Mouse (Mus musculus): ENCODE results near the gene Ugt1a5. TPM values are rescaled to one million over a fixed set of nuclear protein-coding genes. Genes with fewer than 3 reads are reported as not detected.

Ugt1a5 gene
- total and polyA plus RNA-seq, 2 experiments from 2014 or later: not detected

GRCm38 (mm10) chr1:88267489-88267888 lies 101.7 kb downstream of the Ugt1a5 start:
- no peak overlapping the region for H3K4me3 ChIP-seq (ENCODE audit: low read depth, low read length)
- H3K9me3 ChIP-seq (replicated peaks; ENCODE audit: control insufficient read depth, low read length): no peaks in the 10 kb centered on the region
- H3K4me1 ChIP-seq (ENCODE audit: control insufficient read depth, insufficient read depth): 0 out of 2 replicates have a peak, but pooled peaks cover 1% of the 10 kb centered on the region
- no peak for TF ChIP-seq EP300 (IDR thresholded peaks at IDR 0.05; ENCODE audit: low read depth)
- DNase-seq (ENCODE audit: low spot score) (no peak), ATAC-seq (ENCODE audit: insufficient read depth, low read depth) (no peak)
- H3K36me3 ChIP-seq (replicated peaks; ENCODE audit: control insufficient read depth, insufficient read depth, low read length): peaks cover 88% of the 10 kb centered on the region
- H3K27me3 ChIP-seq (ENCODE audit: control insufficient read depth, insufficient read depth, low read length): no peaks in the 10 kb centered on the region
- 93% methylated on average over 6 of the region's 6 CpGs for WGBS
- H3K27ac ChIP-seq (ENCODE audit: low read depth): no peak overlapping the region
- H3K4me2 ChIP-seq (ENCODE audit: low read depth, low read length): no peak overlapping the region
- no peak overlapping the region for H3K9ac ChIP-seq (replicated peaks; ENCODE audit: low read depth, low read length)

- Histone ChIP-seq H3K9me3 (replicated peaks; ENCODE audit: control insufficient read depth, low read length) (no peaks in the 10 kb centered on the region), H3K4me3 (ENCODE audit: low read depth, low read length) (no peak overlapping the region), H3K36me3 (replicated peaks; ENCODE audit: control insufficient read depth, insufficient read depth, low read length) (peaks cover 88% of the 10 kb centered on the region), H3K4me1 (ENCODE audit: control insufficient read depth, insufficient read depth) (no peaks in the 10 kb centered on the region), H3K27me3 (ENCODE audit: control insufficient read depth, insufficient read depth, low read length) (no peaks in the 10 kb centered on the region), H3K4me2 (ENCODE audit: low read depth, low read length) (no peak overlapping the region), H3K9ac (replicated peaks; ENCODE audit: low read depth, low read length) (no peak overlapping the region), H3K27ac (ENCODE audit: low read depth) (no peak overlapping the region)
- DNase-seq (ENCODE audit: low spot score) (no peak), ATAC-seq (ENCODE audit: insufficient read depth, low read depth) (no peak)
- WGBS: 80% methylated on average over 6 of the region's 6 CpGs
- TF ChIP-seq EP300 (IDR thresholded peaks at IDR 0.05; ENCODE audit: low read depth) (no peak), CTCF (IDR thresholded peaks at IDR 0.05; ENCODE audit: low read depth) (no peak)
Observed at GRCm38 (mm10) chr1:88268070-88268469, 102.3 kb downstream of the Ugt1a5 start.

Other genes with a start within 250 kb of the Ugt1a5 start
- gene Usp40, start 157.5 kb upstream of the Ugt1a5 start, total RNA-seq (2014; rRNA removed; ENCODE audit: low replicate concordance): 27.4 and 33.5 TPM in 2 replicates
- 15.7 and 18.6 TPM in 2 replicates for gene Usp40, start 157.5 kb upstream of the Ugt1a5 start, polyA plus RNA-seq (2015; fragmentation: Nextera tagmentation; extraction: Ambion mirVana)
- gene Ugt1a10, start 110.6 kb upstream of the Ugt1a5 start, total RNA-seq (2014; rRNA removed; ENCODE audit: low replicate concordance): not detected in 2 replicates
- not detected in 2 replicates for gene Ugt1a10, start 110.6 kb upstream of the Ugt1a5 start, polyA plus RNA-seq (2015; fragmentation: Nextera tagmentation; extraction: Ambion mirVana)
- gene Ugt1a9, start 95.2 kb upstream of the Ugt1a5 start, total RNA-seq (2014; rRNA removed; ENCODE audit: low replicate concordance): not detected in 2 replicates
- not detected in 2 replicates for gene Ugt1a9, start 95.2 kb upstream of the Ugt1a5 start, polyA plus RNA-seq (2015; fragmentation: Nextera tagmentation; extraction: Ambion mirVana)
- not detected in 2 replicates for gene Ugt1a8, start 78.2 kb upstream of the Ugt1a5 start, total RNA-seq (2014; rRNA removed; ENCODE audit: low replicate concordance)
- gene Ugt1a8, start 78.2 kb upstream of the Ugt1a5 start, polyA plus RNA-seq (2015; fragmentation: Nextera tagmentation; extraction: Ambion mirVana): not detected in 2 replicates
- gene Ugt1a7c, start 71.0 kb upstream of the Ugt1a5 start, total RNA-seq (2014; rRNA removed; ENCODE audit: low replicate concordance): 0.73 and 0.99 TPM in 2 replicates
- 1.8 and 1.9 TPM in 2 replicates for gene Ugt1a7c, start 71.0 kb upstream of the Ugt1a5 start, polyA plus RNA-seq (2015; fragmentation: Nextera tagmentation; extraction: Ambion mirVana)
- gene Ugt1a6b, start 62.8 kb upstream of the Ugt1a5 start, total RNA-seq (2014; rRNA removed; ENCODE audit: low replicate concordance): 0.19 and 0.27 TPM in 2 replicates
- 0.14 TPM in 1 of 2 replicates, not detected in the other for gene Ugt1a6b, start 62.8 kb upstream of the Ugt1a5 start, polyA plus RNA-seq (2015; fragmentation: Nextera tagmentation; extraction: Ambion mirVana)
- 1.9 and 2.2 TPM in 2 replicates for gene Ugt1a6a, start 31.2 kb upstream of the Ugt1a5 start, total RNA-seq (2014; rRNA removed; ENCODE audit: low replicate concordance)
- 0.66 and 1.0 TPM in 2 replicates for gene Ugt1a6a, start 31.2 kb upstream of the Ugt1a5 start, polyA plus RNA-seq (2015; fragmentation: Nextera tagmentation; extraction: Ambion mirVana)
- not detected in 2 replicates for gene Ugt1a2, start 34.6 kb downstream of the Ugt1a5 start, total RNA-seq (2014; rRNA removed; ENCODE audit: low replicate concordance)
- not detected in 2 replicates for gene Ugt1a2, start 34.6 kb downstream of the Ugt1a5 start, polyA plus RNA-seq (2015; fragmentation: Nextera tagmentation; extraction: Ambion mirVana)
- gene Dnajb3, start 39.8 kb downstream of the Ugt1a5 start, total RNA-seq (2014; rRNA removed; ENCODE audit: low replicate concordance): 0.46 and 3.8 TPM in 2 replicates
- 2.7 and 3.2 TPM in 2 replicates for gene Dnajb3, start 39.8 kb downstream of the Ugt1a5 start, polyA plus RNA-seq (2015; fragmentation: Nextera tagmentation; extraction: Ambion mirVana)
- not detected in 2 replicates for gene Ugt1a1, start 45.9 kb downstream of the Ugt1a5 start, total RNA-seq (2014; rRNA removed; ENCODE audit: low replicate concordance)
- 0.07 TPM in 1 of 2 replicates, not detected in the other for gene Ugt1a1, start 45.9 kb downstream of the Ugt1a5 start, polyA plus RNA-seq (2015; fragmentation: Nextera tagmentation; extraction: Ambion mirVana)
- not detected in 2 replicates for gene Mroh2a, start 61.0 kb downstream of the Ugt1a5 start, total RNA-seq (2014; rRNA removed; ENCODE audit: low replicate concordance)
- 0.08 and 0.23 TPM in 2 replicates for gene Mroh2a, start 61.0 kb downstream of the Ugt1a5 start, polyA plus RNA-seq (2015; fragmentation: Nextera tagmentation; extraction: Ambion mirVana)
- 95.2 and 97.3 TPM in 2 replicates for gene Hjurp, start 111.6 kb downstream of the Ugt1a5 start, total RNA-seq (2014; rRNA removed; ENCODE audit: low replicate concordance)
- 28.0 and 29.3 TPM in 2 replicates for gene Hjurp, start 111.6 kb downstream of the Ugt1a5 start, polyA plus RNA-seq (2015; fragmentation: Nextera tagmentation; extraction: Ambion mirVana)
- not detected in 2 replicates for gene Trpm8, start 111.6 kb downstream of the Ugt1a5 start, total RNA-seq (2014; rRNA removed; ENCODE audit: low replicate concordance)
- gene Trpm8, start 111.6 kb downstream of the Ugt1a5 start, polyA plus RNA-seq (2015; fragmentation: Nextera tagmentation; extraction: Ambion mirVana): not detected in 2 replicates
- gene Spp2, start 240.9 kb downstream of the Ugt1a5 start, total RNA-seq (2014; rRNA removed; ENCODE audit: low replicate concordance): 0.50 TPM in 1 of 2 replicates, not detected in the other
- 0.16 TPM in 1 of 2 replicates, not detected in the other for gene Spp2, start 240.9 kb downstream of the Ugt1a5 start, polyA plus RNA-seq (2015; fragmentation: Nextera tagmentation; extraction: Ambion mirVana)

Measured in heart, postnatal 0 days (tissue).